Mouse (Mus musculus): ENCODE measurements around the gene Ets1. TPM values are rescaled to one million over a fixed set of nuclear protein-coding genes. Genes with fewer than 3 reads are reported as not detected.

Ets1 gene
- polyA plus RNA-seq, 1 experiment from 2014 or later = 0.79 TPM

- Histone ChIP-seq H3K4me3 (ENCODE audit: inconsistent target) (no peak overlapping the region), H3K79me2 (ENCODE audit: inconsistent target) (no peaks in the 10 kb centered on the region), H3K36me3 (ENCODE audit: inconsistent target) (no peaks in the 10 kb centered on the region), H3K27ac (no peak overlapping the region)
- 100% methylated on average over 2 of the region's 2 CpGs for WGBS (ENCODE audit: missing documents)
Observed at GRCm38 (mm10) chr9:32727058-32727457, 91.0 kb downstream of the Ets1 start.

GRCm38 (mm10) chr9:32728306-32728705, 92.3 kb downstream of the Ets1 start:
- 96% methylated on average over 6 of the region's 7 CpGs for WGBS (ENCODE audit: missing documents)

GRCm38 (mm10) chr9:32728806-32729205, 92.8 kb downstream of the Ets1 start:
- WGBS (ENCODE audit: missing documents) = 92% methylated on average over 4 of the region's 4 CpGs
- no peaks in the 10 kb centered on the region for H3K79me2 ChIP-seq (ENCODE audit: inconsistent target)
- no peak overlapping the region for H3K4me3 ChIP-seq (ENCODE audit: inconsistent target)
- H3K27ac ChIP-seq = no peak overlapping the region
- no peaks in the 10 kb centered on the region for H3K36me3 ChIP-seq (ENCODE audit: inconsistent target)

More at GRCm38 (mm10) chr9:32728306-32728705, 92.3 kb downstream of the Ets1 start:
- no peaks in the 10 kb centered on the region for H3K79me2 ChIP-seq (ENCODE audit: inconsistent target)
- H3K4me3 ChIP-seq (ENCODE audit: inconsistent target) = no peak overlapping the region
- no peaks in the 10 kb centered on the region for H3K36me3 ChIP-seq (ENCODE audit: inconsistent target)
- no peak overlapping the region for H3K27ac ChIP-seq

- WGBS (ENCODE audit: missing documents) = 92% methylated on average over 4 of the region's 4 CpGs
- Histone ChIP-seq H3K36me3 (ENCODE audit: inconsistent target) (no peaks in the 10 kb centered on the region), H3K79me2 (ENCODE audit: inconsistent target) (no peaks in the 10 kb centered on the region), H3K4me3 (ENCODE audit: inconsistent target) (no peak overlapping the region), H3K27ac (no peak overlapping the region)
Observed at GRCm38 (mm10) chr9:32729207-32729606, 93.2 kb downstream of the Ets1 start.

GRCm38 (mm10) chr9:32730001-32730655, 94.1 kb downstream of the Ets1 start:
- Histone ChIP-seq H3K79me2 (ENCODE audit: inconsistent target) (no peaks in the 10 kb centered on the region), H3K36me3 (ENCODE audit: inconsistent target) (no peaks in the 10 kb centered on the region), H3K4me3 (ENCODE audit: inconsistent target) (no peak overlapping the region), H3K27ac (no peak overlapping the region)
- WGBS (ENCODE audit: missing documents) = 93% methylated on average over 9 of the region's 9 CpGs

GRCm38 (mm10) chr9:32730656-32731590, 94.9 kb downstream of the Ets1 start:
- H3K36me3 ChIP-seq (ENCODE audit: inconsistent target) = no peaks in the 10 kb centered on the region
- H3K27ac ChIP-seq = no peak overlapping the region
- WGBS (ENCODE audit: missing documents) = 90% methylated on average over 13 of the region's 13 CpGs
- H3K4me3 ChIP-seq (ENCODE audit: inconsistent target) = no peak overlapping the region
- no peaks in the 10 kb centered on the region for H3K79me2 ChIP-seq (ENCODE audit: inconsistent target)

GRCm38 (mm10) chr9:32731787-32732186, 95.8 kb downstream of the Ets1 start:
- no peak overlapping the region for H3K27ac ChIP-seq
- H3K4me3 ChIP-seq (ENCODE audit: inconsistent target) = no peak overlapping the region
- H3K79me2 ChIP-seq (ENCODE audit: inconsistent target) = no peaks in the 10 kb centered on the region
- H3K36me3 ChIP-seq (ENCODE audit: inconsistent target) = no peaks in the 10 kb centered on the region
- WGBS (ENCODE audit: missing documents) = 91% methylated on average over 9 of the region's 9 CpGs

GRCm38 (mm10) chr9:32735071-32735470, 99.0 kb downstream of the Ets1 start:
- H3K36me3 ChIP-seq (ENCODE audit: inconsistent target) = no peaks in the 10 kb centered on the region
- no peaks in the 10 kb centered on the region for H3K79me2 ChIP-seq (ENCODE audit: inconsistent target)
- no peak overlapping the region for H3K27ac ChIP-seq
- 84% methylated on average over 7 of the region's 7 CpGs for WGBS (ENCODE audit: missing documents)
- H3K4me3 ChIP-seq (ENCODE audit: inconsistent target) = no peak overlapping the region

- Histone ChIP-seq H3K36me3 (ENCODE audit: inconsistent target) (no peaks in the 10 kb centered on the region), H3K4me3 (ENCODE audit: inconsistent target) (no peak overlapping the region), H3K79me2 (ENCODE audit: inconsistent target) (no peaks in the 10 kb centered on the region), H3K27ac (no peak overlapping the region)
- WGBS (ENCODE audit: missing documents) = 82% methylated on average over 9 of the region's 9 CpGs
Observed at GRCm38 (mm10) chr9:32736051-32736450, 100.0 kb downstream of the Ets1 start.

GRCm38 (mm10) chr9:32739988-32740387, 104.0 kb downstream of the Ets1 start:
- H3K36me3 ChIP-seq (ENCODE audit: inconsistent target) = no peaks in the 10 kb centered on the region
- H3K79me2 ChIP-seq (ENCODE audit: inconsistent target) = no peaks in the 10 kb centered on the region
- H3K4me3 ChIP-seq (ENCODE audit: inconsistent target) = no peak overlapping the region
- no peak overlapping the region for H3K27ac ChIP-seq
- WGBS (ENCODE audit: missing documents) = 91% methylated on average over 4 of the region's 4 CpGs

- H3K4me3 ChIP-seq (ENCODE audit: inconsistent target) = no peak overlapping the region
- H3K27ac ChIP-seq = no peak overlapping the region
- no peaks in the 10 kb centered on the region for H3K79me2 ChIP-seq (ENCODE audit: inconsistent target)
- no peaks in the 10 kb centered on the region for H3K36me3 ChIP-seq (ENCODE audit: inconsistent target)
- WGBS (ENCODE audit: missing documents) = 86% methylated on average over 12 of the region's 12 CpGs
Observed at GRCm38 (mm10) chr9:32740751-32741387, 104.8 kb downstream of the Ets1 start.

GRCm38 (mm10) chr9:32741681-32742080, 105.7 kb downstream of the Ets1 start:
- 89% methylated on average over 2 of the region's 2 CpGs for WGBS (ENCODE audit: missing documents)
- Histone ChIP-seq H3K36me3 (ENCODE audit: inconsistent target) (no peaks in the 10 kb centered on the region), H3K27ac (no peak overlapping the region), H3K79me2 (ENCODE audit: inconsistent target) (no peaks in the 10 kb centered on the region), H3K4me3 (ENCODE audit: inconsistent target) (no peak overlapping the region)

- no peak overlapping the region for H3K4me3 ChIP-seq (ENCODE audit: inconsistent target)
- WGBS (ENCODE audit: missing documents) = 90% methylated on average over 8 of the region's 8 CpGs
- no peaks in the 10 kb centered on the region for H3K36me3 ChIP-seq (ENCODE audit: inconsistent target)
- H3K27ac ChIP-seq = no peak overlapping the region
- no peaks in the 10 kb centered on the region for H3K79me2 ChIP-seq (ENCODE audit: inconsistent target)
Observed at GRCm38 (mm10) chr9:32743157-32743556, 107.1 kb downstream of the Ets1 start.

- H3K4me3 ChIP-seq (ENCODE audit: inconsistent target) = no peak overlapping the region
- WGBS (ENCODE audit: missing documents) = 90% methylated on average over 9 of the region's 9 CpGs
- no peak overlapping the region for H3K27ac ChIP-seq
- H3K79me2 ChIP-seq (ENCODE audit: inconsistent target) = no peaks in the 10 kb centered on the region
- H3K36me3 ChIP-seq (ENCODE audit: inconsistent target) = no peaks in the 10 kb centered on the region
Observed at GRCm38 (mm10) chr9:32743642-32744161, 107.7 kb downstream of the Ets1 start.
